Mouse (Mus musculus): ENCODE results near the gene Catsperd. TPM values are rescaled to one million over a fixed set of nuclear protein-coding genes. Genes with fewer than 3 reads are reported as not detected.
"Not testable (repeated sequence)": the region's sequence is repeated elsewhere in the genome, so short reads cannot be mapped to it uniquely, and the experiment has no call there.

The Catsperd gene
- polyA plus RNA-seq, 1 experiment = 0.25 TPM

- no peak overlapping the region for H3K27ac ChIP-seq (ENCODE audit: insufficient read depth, low read depth, low read length)
- H3K4me1 ChIP-seq (ENCODE audit: control insufficient read depth, insufficient read depth, insufficient read length, low read length) = peaks cover 14% of the 10 kb centered on the region
- no peak for TF ChIP-seq POLR2A (IDR thresholded peaks at IDR 0.05; ENCODE audit: low read depth, low read length)
- no peak for TF ChIP-seq CTCF (IDR thresholded peaks at IDR 0.05; ENCODE audit: extremely low read depth, insufficient read length, insufficient replicate concordance, low read depth, low read length)
- peaks cover 45% of the 10 kb centered on the region for H3K36me3 ChIP-seq (ENCODE audit: control insufficient read depth, insufficient read depth, low read length)
- no peaks in the 10 kb centered on the region for H3K27me3 ChIP-seq (ENCODE audit: control insufficient read depth, insufficient read depth, low read length)
- H3K4me3 ChIP-seq (ENCODE audit: low read depth, low read length) = no peak overlapping the region
- WGBS = 66% methylated on average over 3 of the region's 3 CpGs
Observed at GRCm38 (mm10) chr17:56607521-56608062, 20.4 kb upstream of the Catsperd start.

GRCm38 (mm10) chr17:56608699-56609098 is 19.2 kb upstream of the Catsperd start:
- H3K4me3 ChIP-seq (ENCODE audit: low read depth, low read length) = peak overlapping the region; percentile 82
- H3K27ac ChIP-seq (ENCODE audit: insufficient read depth, low read depth, low read length) = no peak overlapping the region
- H3K27me3 ChIP-seq (ENCODE audit: control insufficient read depth, insufficient read depth, low read length) = no peaks in the 10 kb centered on the region
- peaks cover 14% of the 10 kb centered on the region for H3K4me1 ChIP-seq (ENCODE audit: control insufficient read depth, insufficient read depth, insufficient read length, low read length)
- no peak for TF ChIP-seq POLR2A (IDR thresholded peaks at IDR 0.05; ENCODE audit: low read depth, low read length)
- TF ChIP-seq CTCF (IDR thresholded peaks at IDR 0.05; ENCODE audit: extremely low read depth, insufficient read length, insufficient replicate concordance, low read depth, low read length) = no peak
- H3K36me3 ChIP-seq (ENCODE audit: control insufficient read depth, insufficient read depth, low read length) = peaks cover 34% of the 10 kb centered on the region
- 12% methylated on average over 5 of the region's 5 CpGs for WGBS

GRCm38 (mm10) chr17:56609452-56610171 is 18.3 kb upstream of the Catsperd start, which contains the start of gene 2410015M20Rik:
2410015M20Rik (minus strand) TSS chr17:56609771.
- peaks cover 29% of the 10 kb centered on the region for H3K36me3 ChIP-seq (ENCODE audit: control insufficient read depth, insufficient read depth, low read length)
- peaks cover 22% of the 10 kb centered on the region for H3K4me1 ChIP-seq (ENCODE audit: control insufficient read depth, insufficient read depth, insufficient read length, low read length)
- H3K4me3 ChIP-seq (ENCODE audit: low read depth, low read length) = peak within 1 kb of the TSS; percentile 82
- TF ChIP-seq POLR2A (IDR thresholded peaks at IDR 0.05; ENCODE audit: low read depth, low read length) (no peak; the same call in 1 of the 2 replicates), CTCF (IDR thresholded peaks at IDR 0.05; ENCODE audit: extremely low read depth, insufficient read length, insufficient replicate concordance, low read depth, low read length) (peak; percentile 46; the same call in 1 of the 2 replicates)
- peak within 1 kb of the TSS; percentile 77 for H3K27ac ChIP-seq (ENCODE audit: insufficient read depth, low read depth, low read length)
- no peaks in the 10 kb centered on the region for H3K27me3 ChIP-seq (ENCODE audit: control insufficient read depth, insufficient read depth, low read length)
- under 1% methylated on average over 44 of the region's 44 CpGs for WGBS

DNA sequence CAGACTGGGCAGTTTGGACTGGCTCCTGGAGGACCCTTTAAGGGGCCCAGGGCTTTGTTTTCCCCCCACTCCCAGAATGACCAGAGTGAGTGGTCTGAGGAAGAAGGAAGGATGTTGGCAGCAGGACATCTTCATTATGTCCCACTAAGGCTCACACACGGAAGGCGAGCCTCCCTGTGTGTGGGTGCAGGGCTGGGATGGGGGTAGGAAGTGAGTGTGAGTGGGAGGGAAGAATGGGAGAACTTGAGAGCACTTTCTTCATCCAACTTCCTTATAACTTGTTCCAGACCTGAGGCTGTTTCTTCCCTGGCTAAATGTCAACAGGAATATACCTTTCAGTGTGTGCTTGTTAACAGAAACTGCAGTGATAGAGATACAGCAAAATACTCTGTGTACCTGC is 16.6 kb upstream of the Catsperd start:
- Histone ChIP-seq H3K36me3 (ENCODE audit: control insufficient read depth, insufficient read depth, low read length) (peaks cover 24% of the 10 kb centered on the region), H3K4me1 (ENCODE audit: control insufficient read depth, insufficient read depth, insufficient read length, low read length) (peaks cover 25% of the 10 kb centered on the region), H3K4me3 (ENCODE audit: low read depth, low read length) (no peak overlapping the region), H3K27me3 (ENCODE audit: control insufficient read depth, insufficient read depth, low read length) (no peaks in the 10 kb centered on the region), H3K27ac (ENCODE audit: insufficient read depth, low read depth, low read length) (no peak overlapping the region)
- no peak for TF ChIP-seq POLR2A (IDR thresholded peaks at IDR 0.05; ENCODE audit: low read depth, low read length)
- 67% methylated on average over 2 of the region's 2 CpGs for WGBS

- Histone ChIP-seq H3K4me1 (ENCODE audit: control insufficient read depth, insufficient read depth, insufficient read length, low read length) (peaks cover 25% of the 10 kb centered on the region), H3K27me3 (ENCODE audit: control insufficient read depth, insufficient read depth, low read length) (no peaks in the 10 kb centered on the region), H3K27ac (ENCODE audit: insufficient read depth, low read depth, low read length) (peak overlapping the region; percentile 34; the same call in 1 of the 2 replicates), H3K4me3 (ENCODE audit: low read depth, low read length) (peak overlapping the region; percentile 50), H3K36me3 (ENCODE audit: control insufficient read depth, insufficient read depth, low read length) (peaks cover 17% of the 10 kb centered on the region)
- WGBS = 24% methylated on average over 14 of the region's 14 CpGs
- TF ChIP-seq CTCF (IDR thresholded peaks at IDR 0.05; ENCODE audit: extremely low read depth, insufficient read length, insufficient replicate concordance, low read depth, low read length) (no peak), POLR2A (IDR thresholded peaks at IDR 0.05; ENCODE audit: low read depth, low read length) (no peak)
Observed at GRCm38 (mm10) chr17:56611861-56612564, 15.9 kb upstream of the Catsperd start.

DNA sequence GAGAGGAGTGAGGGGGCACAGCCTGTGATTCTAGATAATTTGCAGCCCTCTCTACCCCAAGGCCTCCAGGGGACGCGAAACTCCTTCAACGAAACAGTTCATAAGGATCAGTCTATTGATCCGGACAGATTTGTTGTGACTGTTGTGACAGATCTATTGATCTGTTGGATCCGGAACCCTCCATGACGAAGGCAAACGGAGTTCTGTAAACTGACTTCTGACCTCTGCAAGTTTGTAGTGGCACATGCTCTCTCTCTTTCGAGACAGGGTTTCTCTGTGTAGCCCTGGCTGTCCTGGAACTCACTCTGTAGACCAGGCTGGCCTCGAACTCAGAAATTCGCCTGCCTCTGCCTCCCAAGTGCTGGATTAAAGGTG is 15.4 kb upstream of the Catsperd start:
- 59% methylated on average over 10 of the region's 10 CpGs for WGBS
- peaks cover 25% of the 10 kb centered on the region for H3K4me1 ChIP-seq (ENCODE audit: control insufficient read depth, insufficient read depth, insufficient read length, low read length)

DNA sequence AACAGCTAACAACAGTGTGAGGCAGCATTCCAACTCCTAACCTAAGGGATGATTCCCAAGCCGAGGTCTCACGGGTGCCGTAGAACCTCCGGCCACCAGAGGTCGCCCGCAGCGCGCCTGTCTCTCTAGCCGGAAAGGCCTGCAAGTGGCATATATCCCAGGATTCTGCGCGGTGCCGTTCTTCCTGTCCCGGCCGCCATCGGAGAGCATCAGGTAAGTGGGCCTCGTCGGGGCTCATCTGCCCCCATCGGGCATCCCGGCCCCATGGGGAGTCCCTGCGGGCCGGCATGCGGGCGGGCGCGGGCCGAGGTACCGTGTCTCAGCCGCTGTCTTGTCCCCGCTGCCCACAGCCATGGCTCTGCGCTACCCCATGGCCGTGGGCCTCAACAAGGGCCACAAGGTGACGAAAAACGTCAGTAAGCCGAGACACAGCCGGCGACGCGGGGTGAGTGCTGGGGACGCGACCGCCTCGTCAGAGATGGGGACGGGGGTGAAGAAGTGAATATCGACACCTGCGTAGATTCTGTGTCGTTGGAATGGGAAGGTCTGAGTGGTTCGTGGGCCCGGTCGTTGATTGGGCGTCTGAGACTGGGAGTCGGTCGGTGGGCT is 14.6 kb upstream of the Catsperd start, which contains the start of gene Rpl36:
Rpl36 (plus strand) TSS at position 181 of the 609 bp plus-strand sequence.
- Histone ChIP-seq H3K27ac (ENCODE audit: insufficient read depth, low read depth, low read length) (peak within 1 kb of the TSS; percentile 67), H3K36me3 (ENCODE audit: control insufficient read depth, insufficient read depth, low read length) (peaks cover 23% of the 10 kb centered on the region), H3K4me3 (ENCODE audit: low read depth, low read length) (peak within 1 kb of the TSS; percentile 74), H3K4me1 (ENCODE audit: control insufficient read depth, insufficient read depth, insufficient read length, low read length) (peaks cover 25% of the 10 kb centered on the region), H3K27me3 (ENCODE audit: control insufficient read depth, insufficient read depth, low read length) (no peaks in the 10 kb centered on the region)
- under 1% methylated on average over 52 of the region's 52 CpGs for WGBS
- TF ChIP-seq CTCF (IDR thresholded peaks at IDR 0.05; ENCODE audit: extremely low read depth, insufficient read length, insufficient replicate concordance, low read depth, low read length) (peak; percentile 96), POLR2A (IDR thresholded peaks at IDR 0.05; ENCODE audit: low read depth, low read length) (peak; percentile 61)

More for the DNA sequence above, 15.4 kb upstream of the Catsperd start:
- Histone ChIP-seq H3K36me3 (ENCODE audit: control insufficient read depth, insufficient read depth, low read length) (peaks cover 16% of the 10 kb centered on the region), H3K27ac (ENCODE audit: insufficient read depth, low read depth, low read length) (peak overlapping the region; percentile 34; the same call in 1 of the 2 replicates)
- H3K4me3 ChIP-seq (ENCODE audit: low read depth, low read length); H3K27me3 ChIP-seq (ENCODE audit: control insufficient read depth, insufficient read depth, low read length): not testable (repeated sequence)

DNA sequence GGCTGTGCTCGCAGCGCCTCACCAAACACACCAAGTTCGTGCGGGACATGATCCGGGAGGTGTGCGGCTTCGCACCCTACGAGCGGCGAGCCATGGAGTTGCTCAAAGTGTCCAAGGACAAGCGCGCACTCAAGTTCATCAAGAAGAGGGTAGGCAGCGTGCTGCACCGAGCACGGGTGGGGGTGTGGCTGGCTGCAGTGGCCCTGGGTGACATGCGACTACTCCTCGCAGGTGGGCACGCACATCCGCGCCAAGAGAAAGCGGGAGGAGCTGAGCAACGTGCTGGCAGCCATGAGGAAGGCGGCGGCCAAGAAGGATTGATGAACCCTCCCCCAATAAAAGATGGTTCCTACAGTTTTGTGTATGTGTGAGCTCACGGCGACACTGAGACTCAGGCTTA is 14.1 kb upstream of the Catsperd start:
- peak overlapping the region; percentile 67; the same call in 1 of the 2 replicates for H3K27ac ChIP-seq (ENCODE audit: insufficient read depth, low read depth, low read length)
- not testable (repeated sequence) for H3K27me3 ChIP-seq (ENCODE audit: control insufficient read depth, insufficient read depth, low read length)
- H3K36me3 ChIP-seq (ENCODE audit: control insufficient read depth, insufficient read depth, low read length) = peaks cover 29% of the 10 kb centered on the region
- peaks cover 23% of the 10 kb centered on the region for H3K4me1 ChIP-seq (ENCODE audit: control insufficient read depth, insufficient read depth, insufficient read length, low read length)
- H3K4me3 ChIP-seq (ENCODE audit: low read depth, low read length) = peak overlapping the region; percentile 74
- under 1% methylated on average over 26 of the region's 26 CpGs for WGBS
